6 mouse cellular contexts compared by ENCODE assay signal in the genomic region with DNA sequence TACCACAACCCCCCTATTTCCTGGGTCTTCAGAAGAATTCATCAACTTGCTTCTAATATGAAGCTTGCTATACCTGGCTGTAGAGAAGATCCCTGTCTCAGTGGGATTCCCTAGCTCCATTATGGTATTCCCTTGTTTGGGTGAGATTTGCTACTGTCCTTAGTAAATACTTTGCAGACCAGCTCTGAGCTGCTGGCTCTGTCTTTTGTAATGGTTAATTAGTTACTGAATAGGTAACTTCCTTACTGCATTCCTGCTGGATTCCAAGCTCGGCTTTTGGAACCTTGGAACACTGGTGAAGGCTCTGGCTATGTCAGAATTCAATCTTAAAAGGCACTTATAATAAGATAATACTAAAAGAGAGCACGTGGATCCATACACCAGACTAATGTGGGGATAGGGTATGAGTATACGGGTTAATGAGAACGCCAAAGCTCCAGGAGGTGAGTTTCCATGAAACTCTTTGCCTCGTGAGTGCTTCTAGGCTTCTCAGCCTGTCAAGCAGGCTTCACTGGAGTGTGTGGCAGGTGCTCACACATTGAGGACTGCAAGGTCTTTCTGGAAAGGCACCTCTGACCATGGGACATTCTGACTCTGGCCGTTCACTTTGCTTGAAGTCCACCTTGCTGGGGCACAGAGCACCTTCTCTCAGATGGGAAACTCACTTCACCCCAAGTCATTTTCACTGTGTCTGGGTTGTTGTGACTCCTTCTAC.
DNase-seq lines count a peak whose midpoint lies in the region; ATAC-seq and TF ChIP-seq lines count a peak whose summit lies in the region.
"Not testable (repeated sequence)": the region's sequence is repeated elsewhere in the genome, so short reads cannot be mapped to it uniquely, and the experiment has no call there.

No protein-coding gene starts in this region.

- H3K4me1 ChIP-seq in E14TG2a.4 (replicated peaks; ENCODE audit: low read depth, low read length), result peaks cover 78% of the 10 kb centered on the region
- peaks cover 11% of the 10 kb centered on the region for H3K4me1 ChIP-seq in kidney, postnatal 0 days (replicated peaks; ENCODE audit: insufficient read depth, low read length)

- peak overlapping the region; percentile 76 for H3K27ac ChIP-seq in kidney, postnatal 0 days

- H3K27me3 ChIP-seq in E14TG2a.4 (ENCODE audit: insufficient read depth, low read length), result peaks cover 49% of the 10 kb centered on the region
- H3K27me3 ChIP-seq in kidney, postnatal 0 days (ENCODE audit: insufficient read depth, low read length), result not testable (repeated sequence)

- ATAC-seq in kidney, postnatal 0 days (replicated peaks; ENCODE audit: low FRiP score, low read depth), result not testable (repeated sequence)

- 52% methylated on average over 6 of the region's 6 CpGs for WGBS in kidney, postnatal 0 days

- H3K9me3 ChIP-seq in E14TG2a.4 (ENCODE audit: low read length); kidney, postnatal 0 days (replicated peaks; ENCODE audit: low read length): not testable (repeated sequence)

- H3K4me3 ChIP-seq in E14TG2a.4 (replicated peaks; ENCODE audit: low read length), result peak overlapping the region; percentile 37; the same call in 1 of the 2 replicates
- not testable (repeated sequence) for H3K4me3 ChIP-seq in kidney, postnatal 0 days (replicated peaks; ENCODE audit: low read depth, low read length)

- DNase-seq in ZHBTc4 (ENCODE audit: low read depth, low spot score), result peak; percentile 60
- peak; percentile 63 for DNase-seq in kidney, adult 18-20 months
- peak; percentile 85 for DNase-seq in kidney, adult 9 months
- DNase-seq in kidney, postnatal 0 days (ENCODE audit: low spot score), result not testable (repeated sequence)
- DNase-seq in kidney, postnatal 36 days, result peak; percentile 44 to 72

- TF ChIP-seq CTCF in E14TG2a.4 (conservative IDR thresholded peaks at IDR 0.05; ENCODE audit: low read length); kidney, postnatal 0 days (IDR thresholded peaks at IDR 0.05; ENCODE audit: low read depth): not testable (repeated sequence)

- H3K9ac ChIP-seq in kidney, postnatal 0 days (ENCODE audit: low read depth, low read length), result not testable (repeated sequence)

- not testable (repeated sequence) for H3K36me3 ChIP-seq in E14TG2a.4 (ENCODE audit: insufficient read depth, low read length); kidney, postnatal 0 days (ENCODE audit: insufficient read depth, low read length)

- H3K4me2 ChIP-seq in kidney, postnatal 0 days (ENCODE audit: low read length), result not testable (repeated sequence)
